Mouse (Mus musculus): ENCODE results near the gene Cd300c. TPM values are rescaled to one million over a fixed set of nuclear protein-coding genes. Genes with fewer than 3 reads are reported as not detected.
"Not testable (repeated sequence)": the region's sequence is repeated elsewhere in the genome, so short reads cannot be mapped to it uniquely, and the experiment has no call there.

Cd300c gene
- not detected in 2 replicates for polyA plus RNA-seq (2015; fragmentation: Nextera tagmentation; extraction: Ambion mirVana)

DNA sequence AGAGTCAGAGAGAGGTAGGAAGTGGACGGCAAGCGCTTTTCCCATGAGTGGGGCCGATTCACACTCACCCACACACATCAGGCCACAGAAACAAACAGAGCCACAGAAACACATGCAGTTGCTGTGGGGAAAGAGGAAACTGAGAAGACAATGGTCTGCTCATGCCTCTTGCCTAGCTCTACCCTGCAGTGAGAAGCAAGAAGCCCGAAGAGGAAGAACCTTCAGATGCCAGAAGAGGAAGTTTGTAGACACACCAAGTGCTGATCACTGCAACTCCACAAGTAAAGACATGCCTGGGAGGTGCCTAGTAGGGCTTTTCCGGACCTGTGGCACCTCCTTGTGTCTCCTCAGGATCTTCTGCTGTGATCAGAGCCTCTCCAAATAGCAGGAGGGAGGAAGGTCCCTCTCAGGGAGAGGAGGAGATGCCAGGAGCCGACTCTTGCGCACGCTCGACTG, at the start of gene Cd300c:
Gene Cd300c (minus strand): TSS at position 406 of the 456 bp plus-strand sequence.
- Histone ChIP-seq H3K4me1 (ENCODE audit: control insufficient read depth, insufficient read depth, low read depth, low read length) (no peaks in the 10 kb centered on the region), H3K9me3 (ENCODE audit: control insufficient read depth, low read length) (peaks cover 3% of the 10 kb centered on the region; the same call in 1 of the 2 replicates), H3K27ac (ENCODE audit: low read depth, low read length) (no peak within 1 kb of the TSS), H3K4me3 (ENCODE audit: low read length) (no peak within 1 kb of the TSS), H3K9ac (ENCODE audit: low read depth, low read length) (no peak within 1 kb of the TSS), H3K4me2 (ENCODE audit: low read length) (no peak within 1 kb of the TSS), H3K27me3 (replicated peaks; ENCODE audit: control insufficient read depth, insufficient read depth, low read length) (no peaks in the 10 kb centered on the region), H3K36me3 (ENCODE audit: control insufficient read depth, insufficient read depth, low read length) (no peaks in the 10 kb centered on the region)
- 91% methylated on average over 9 of the region's 9 CpGs for WGBS
- ATAC-seq = no peak

DNA sequence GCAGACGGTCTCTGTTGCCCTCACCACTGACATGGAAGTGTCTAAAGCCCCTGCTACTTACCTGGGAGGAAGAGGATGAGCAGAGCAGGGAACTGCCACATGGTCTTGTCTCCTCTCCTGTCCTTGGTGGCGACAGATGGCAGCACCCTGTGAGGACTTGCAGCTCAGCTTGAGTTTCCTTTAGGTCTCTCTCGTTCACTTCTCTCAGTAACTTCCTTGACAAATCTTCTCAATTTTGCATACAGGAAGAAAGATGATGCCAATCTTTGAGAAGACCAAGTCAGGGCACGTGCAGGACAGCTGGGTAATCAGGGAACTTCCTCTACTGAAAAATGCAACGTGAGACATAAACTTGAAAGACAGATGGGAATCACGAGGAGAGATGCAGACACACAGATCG, 47.1 kb upstream of the Cd300c start, which contains the start of gene Cd300ld2:
Gene Cd300ld2 (minus strand): TSS at position 101 of the 400 bp plus-strand sequence.
- not testable (repeated sequence) for H3K4me2 ChIP-seq (ENCODE audit: low read length); H3K4me1 ChIP-seq (ENCODE audit: control insufficient read depth, insufficient read depth, low read depth, low read length); H3K9ac ChIP-seq (ENCODE audit: low read depth, low read length); H3K36me3 ChIP-seq (ENCODE audit: control insufficient read depth, insufficient read depth, low read length); H3K27me3 ChIP-seq (replicated peaks; ENCODE audit: control insufficient read depth, insufficient read depth, low read length); H3K27ac ChIP-seq (ENCODE audit: low read depth, low read length); ATAC-seq; H3K9me3 ChIP-seq (ENCODE audit: control insufficient read depth, low read length); H3K4me3 ChIP-seq (ENCODE audit: low read length)
- WGBS = no CpG with 5 or more reads among the region's 7 CpGs

DNA sequence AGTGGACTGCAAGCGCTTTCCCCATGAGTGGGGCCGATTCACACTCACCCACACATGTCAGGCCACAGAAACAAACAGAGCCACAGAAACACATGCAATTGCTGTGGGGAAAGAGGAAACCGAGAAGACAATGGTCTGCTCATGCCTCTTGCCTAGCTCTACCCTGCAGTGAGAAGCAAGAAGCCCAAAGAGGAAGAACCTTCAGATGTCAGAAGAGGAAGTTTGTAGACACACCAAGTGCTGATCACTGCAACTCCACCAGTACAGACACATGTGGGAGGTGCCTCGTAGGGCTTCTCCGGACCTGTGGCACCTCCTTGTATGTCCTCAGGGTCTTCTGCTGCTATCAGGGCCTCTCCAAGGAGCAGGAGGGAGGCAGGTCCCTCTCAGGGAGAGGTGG, 35.1 kb upstream of the Cd300c start:
- Histone ChIP-seq H3K27me3 (replicated peaks; ENCODE audit: control insufficient read depth, insufficient read depth, low read length) (no peaks in the 10 kb centered on the region), H3K9me3 (ENCODE audit: control insufficient read depth, low read length) (no peaks in the 10 kb centered on the region), H3K27ac (ENCODE audit: low read depth, low read length) (no peak overlapping the region), H3K4me2 (ENCODE audit: low read length) (no peak overlapping the region), H3K4me3 (ENCODE audit: low read length) (no peak overlapping the region), H3K4me1 (ENCODE audit: control insufficient read depth, insufficient read depth, low read depth, low read length) (no peaks in the 10 kb centered on the region), H3K9ac (ENCODE audit: low read depth, low read length) (no peak overlapping the region), H3K36me3 (ENCODE audit: control insufficient read depth, insufficient read depth, low read length) (no peaks in the 10 kb centered on the region)
- 85% methylated on average over 5 of the region's 5 CpGs for WGBS
- ATAC-seq = no peak

DNA sequence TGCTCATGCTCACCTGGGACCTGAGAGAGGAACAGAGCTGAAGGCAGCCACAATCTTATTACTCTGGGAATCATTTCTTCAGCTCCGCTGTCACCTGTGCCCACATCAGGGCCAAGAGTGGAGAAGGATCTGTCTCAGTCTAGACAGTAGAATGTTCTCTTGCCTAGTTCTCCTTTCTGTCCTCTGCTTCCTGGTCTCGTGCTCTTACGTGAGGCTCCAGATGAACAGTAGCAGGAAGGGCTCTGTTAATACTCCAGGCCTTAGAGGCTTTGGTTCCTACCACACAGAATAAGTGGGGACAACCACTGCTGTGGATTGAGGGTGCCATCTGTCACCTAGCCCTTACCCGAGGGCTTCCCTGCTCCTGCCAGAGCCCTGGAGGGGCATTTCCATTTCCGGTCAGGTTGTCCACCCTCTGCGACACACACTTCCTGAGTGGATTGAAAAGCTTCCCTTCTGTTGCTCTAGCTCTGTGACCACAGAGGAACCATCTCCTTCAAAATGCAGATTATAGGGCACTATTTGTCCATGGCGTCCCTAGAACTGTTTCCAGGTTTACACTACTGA, 32.6 kb upstream of the Cd300c start, which contains the start of gene Cd300c2:
Gene Cd300c2 (minus strand): TSS at position 407 of the 567 bp plus-strand sequence.
- no peaks in the 10 kb centered on the region for H3K4me1 ChIP-seq (ENCODE audit: control insufficient read depth, insufficient read depth, low read depth, low read length)
- WGBS = 84% methylated on average over 7 of the region's 7 CpGs
- H3K4me3 ChIP-seq (ENCODE audit: low read length) = no peak within 1 kb of the TSS

DNA sequence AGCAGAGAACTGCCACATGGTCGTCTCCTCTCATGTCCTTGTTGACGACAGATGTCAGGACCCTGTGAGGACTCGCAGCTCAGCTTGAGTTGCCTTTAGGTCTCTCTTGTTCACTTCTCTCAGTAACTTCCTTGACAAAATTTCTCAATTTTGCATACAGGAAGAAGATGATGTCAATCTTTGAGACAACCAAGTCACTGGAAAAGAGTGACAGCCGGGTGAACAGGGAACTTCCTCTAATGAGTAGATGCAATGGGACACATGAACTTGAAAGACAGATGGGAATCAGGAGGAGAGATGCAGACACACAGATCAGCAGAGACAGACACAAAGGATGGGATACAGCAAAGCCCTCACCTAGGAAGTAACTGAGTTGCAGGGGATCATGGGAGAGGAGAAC, 20.8 kb upstream of the Cd300c start, which contains the start of gene Cd300ld:
Gene Cd300ld (minus strand): TSS at position 130 of the 400 bp plus-strand sequence.
- Histone ChIP-seq H3K4me2 (ENCODE audit: low read length) (no peak within 1 kb of the TSS), H3K4me1 (ENCODE audit: control insufficient read depth, insufficient read depth, low read depth, low read length) (no peaks in the 10 kb centered on the region), H3K36me3 (ENCODE audit: control insufficient read depth, insufficient read depth, low read length) (no peaks in the 10 kb centered on the region), H3K9me3 (ENCODE audit: control insufficient read depth, low read length) (no peaks in the 10 kb centered on the region), H3K9ac (ENCODE audit: low read depth, low read length) (no peak within 1 kb of the TSS), H3K4me3 (ENCODE audit: low read length) (no peak within 1 kb of the TSS), H3K27ac (ENCODE audit: low read depth, low read length) (no peak within 1 kb of the TSS), H3K27me3 (replicated peaks; ENCODE audit: control insufficient read depth, insufficient read depth, low read length) (no peaks in the 10 kb centered on the region)
- no peak for ATAC-seq
- 82% methylated on average over 4 of the region's 4 CpGs for WGBS

More for the DNA sequence above, 32.6 kb upstream of the Cd300c start, which contains the start of gene Cd300c2:
- no peak within 1 kb of the TSS for H3K27ac ChIP-seq (ENCODE audit: low read depth, low read length)
- no peaks in the 10 kb centered on the region for H3K27me3 ChIP-seq (replicated peaks; ENCODE audit: control insufficient read depth, insufficient read depth, low read length)
- H3K4me2 ChIP-seq (ENCODE audit: low read length) = no peak within 1 kb of the TSS
- no peak for ATAC-seq
- no peaks in the 10 kb centered on the region for H3K36me3 ChIP-seq (ENCODE audit: control insufficient read depth, insufficient read depth, low read length)
- no peaks in the 10 kb centered on the region for H3K9me3 ChIP-seq (ENCODE audit: control insufficient read depth, low read length)
- H3K9ac ChIP-seq (ENCODE audit: low read depth, low read length) = no peak within 1 kb of the TSS

DNA sequence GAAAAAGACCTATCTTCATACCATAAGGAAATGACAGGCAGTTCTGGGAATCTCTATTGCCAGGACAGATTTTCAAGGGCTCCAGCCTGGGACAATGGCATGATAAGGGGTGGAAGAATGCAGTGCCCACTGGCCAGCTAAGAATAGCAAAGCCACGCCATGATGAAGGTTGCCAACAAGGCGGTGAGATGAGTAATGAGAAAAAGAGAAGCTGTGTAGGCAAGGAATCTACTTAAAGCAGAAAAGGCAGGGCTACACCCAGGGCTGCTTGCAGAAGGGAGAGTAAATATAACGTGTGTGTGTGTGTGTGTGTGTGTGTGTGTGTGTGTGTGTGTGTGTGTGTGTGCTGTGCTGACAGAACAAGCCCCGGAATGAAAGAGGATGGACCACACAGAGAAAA, 12.9 kb upstream of the Cd300c start:
- Histone ChIP-seq H3K27ac (ENCODE audit: low read depth, low read length) (no peak overlapping the region), H3K36me3 (ENCODE audit: control insufficient read depth, insufficient read depth, low read length) (no peaks in the 10 kb centered on the region), H3K9me3 (ENCODE audit: control insufficient read depth, low read length) (peaks cover 4% of the 10 kb centered on the region), H3K27me3 (replicated peaks; ENCODE audit: control insufficient read depth, insufficient read depth, low read length) (no peaks in the 10 kb centered on the region), H3K4me3 (ENCODE audit: low read length) (no peak overlapping the region), H3K9ac (ENCODE audit: low read depth, low read length) (no peak overlapping the region), H3K4me1 (ENCODE audit: control insufficient read depth, insufficient read depth, low read depth, low read length) (no peaks in the 10 kb centered on the region), H3K4me2 (ENCODE audit: low read length) (no peak overlapping the region)
- 84% methylated on average over 4 of the region's 4 CpGs for WGBS
- ATAC-seq = no peak

DNA sequence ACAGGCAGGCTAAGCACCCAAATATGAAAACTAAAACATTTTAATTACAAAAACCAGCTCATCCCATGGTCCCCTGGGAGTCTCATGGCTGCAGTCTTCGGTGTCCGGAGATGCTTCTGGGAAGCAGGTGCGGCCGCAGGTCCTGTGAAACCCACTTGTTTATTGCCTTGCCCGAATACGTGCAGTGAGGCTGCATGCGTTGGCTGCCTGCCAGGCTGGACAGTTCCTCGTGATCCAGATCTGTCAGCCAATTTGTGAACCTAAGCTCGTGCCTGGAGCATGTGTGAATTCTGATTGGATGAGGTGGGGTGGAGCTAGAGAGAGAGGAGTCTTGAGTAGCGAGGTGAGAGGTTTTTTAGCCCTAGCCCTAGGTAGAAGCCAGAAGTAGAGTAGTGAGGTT, 3.8 kb upstream of the Cd300c start:
- Histone ChIP-seq H3K9ac (ENCODE audit: low read depth, low read length) (no peak overlapping the region), H3K27me3 (replicated peaks; ENCODE audit: control insufficient read depth, insufficient read depth, low read length) (no peaks in the 10 kb centered on the region), H3K9me3 (ENCODE audit: control insufficient read depth, low read length) (peaks cover 7% of the 10 kb centered on the region), H3K4me2 (ENCODE audit: low read length) (no peak overlapping the region), H3K36me3 (ENCODE audit: control insufficient read depth, insufficient read depth, low read length) (no peaks in the 10 kb centered on the region), H3K4me3 (ENCODE audit: low read length) (no peak overlapping the region), H3K27ac (ENCODE audit: low read depth, low read length) (no peak overlapping the region), H3K4me1 (ENCODE audit: control insufficient read depth, insufficient read depth, low read depth, low read length) (no peaks in the 10 kb centered on the region)
- ATAC-seq = no peak
- WGBS = 80% methylated on average over 10 of the region's 10 CpGs

DNA sequence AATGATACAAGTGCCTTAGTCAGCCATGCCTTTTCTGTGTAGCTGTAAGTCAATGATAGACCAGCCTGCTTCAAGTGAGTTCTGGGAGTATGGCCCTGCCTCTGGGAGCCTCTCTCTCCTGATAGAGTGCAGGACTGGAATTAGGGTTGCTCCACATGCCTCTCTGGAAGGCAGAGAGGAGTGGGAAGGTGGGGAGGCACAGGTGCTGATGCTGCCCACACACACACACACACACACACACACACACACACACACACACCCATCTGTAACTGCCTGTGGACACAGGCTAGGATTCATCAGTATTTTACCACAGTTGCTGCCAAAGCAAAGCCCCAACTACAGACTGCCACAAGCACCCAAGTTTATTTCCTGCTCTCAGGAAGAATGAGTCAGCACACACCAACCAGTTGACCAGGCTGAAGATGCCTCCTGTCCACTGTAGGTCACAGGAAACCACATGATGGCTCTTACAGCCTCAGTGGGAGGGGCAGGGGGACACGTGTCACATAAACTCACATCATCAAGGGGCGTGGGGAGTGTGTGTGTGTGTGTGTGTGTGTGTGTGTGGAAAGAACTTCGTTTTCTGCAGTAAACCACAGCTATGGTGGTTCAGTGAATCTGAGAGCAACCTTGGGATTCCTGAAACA, 3.7 kb downstream of the Cd300c start:
- H3K27me3 ChIP-seq (replicated peaks; ENCODE audit: control insufficient read depth, insufficient read depth, low read length) = no peaks in the 10 kb centered on the region
- no peaks in the 10 kb centered on the region for H3K4me1 ChIP-seq (ENCODE audit: control insufficient read depth, insufficient read depth, low read depth, low read length)
- no peak overlapping the region for H3K4me2 ChIP-seq (ENCODE audit: low read length)
- no peak overlapping the region for H3K4me3 ChIP-seq (ENCODE audit: low read length)
- ATAC-seq = no peak
- no peak overlapping the region for H3K9ac ChIP-seq (ENCODE audit: low read depth, low read length)
- H3K27ac ChIP-seq (ENCODE audit: low read depth, low read length) = no peak overlapping the region
- no peaks in the 10 kb centered on the region for H3K36me3 ChIP-seq (ENCODE audit: control insufficient read depth, insufficient read depth, low read length)
- 51% methylated on average over 3 of the region's 3 CpGs for WGBS
- H3K9me3 ChIP-seq (ENCODE audit: control insufficient read depth, low read length) = no peaks in the 10 kb centered on the region

DNA sequence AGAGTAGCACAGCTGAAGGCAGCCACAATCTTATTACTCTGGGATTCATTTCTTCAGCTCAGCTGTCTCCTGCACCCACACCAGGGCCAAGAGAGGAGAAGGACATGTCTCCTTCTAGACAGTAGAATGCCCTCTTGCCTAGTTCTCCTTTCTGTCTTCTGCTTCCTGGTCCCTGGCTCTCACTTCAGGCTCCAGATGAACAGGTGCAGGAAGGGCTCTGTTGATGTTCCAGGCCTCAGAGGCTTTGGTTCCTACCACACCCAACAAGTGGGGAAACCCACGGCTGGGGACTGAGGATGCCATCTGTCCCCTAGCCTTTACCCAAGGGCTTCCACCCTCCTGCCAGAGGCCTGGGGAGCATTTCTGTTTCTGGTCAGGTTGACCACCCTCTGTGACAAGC, 8.6 kb downstream of the Cd300c start:
- Histone ChIP-seq H3K4me3 (ENCODE audit: low read length) (no peak overlapping the region), H3K36me3 (ENCODE audit: control insufficient read depth, insufficient read depth, low read length) (no peaks in the 10 kb centered on the region), H3K27ac (ENCODE audit: low read depth, low read length) (no peak overlapping the region), H3K4me2 (ENCODE audit: low read length) (no peak overlapping the region), H3K4me1 (ENCODE audit: control insufficient read depth, insufficient read depth, low read depth, low read length) (no peaks in the 10 kb centered on the region), H3K9me3 (ENCODE audit: control insufficient read depth, low read length) (no peaks in the 10 kb centered on the region), H3K9ac (ENCODE audit: low read depth, low read length) (no peak overlapping the region), H3K27me3 (replicated peaks; ENCODE audit: control insufficient read depth, insufficient read depth, low read length) (no peaks in the 10 kb centered on the region)
- no peak for ATAC-seq
- WGBS = 67% methylated on average over 1 of the region's 1 CpGs
